Mouse (Mus musculus) lung, adult 10 weeks (tissue): ENCODE data around the gene Calhm6. TPM values are rescaled to one million over a fixed set of nuclear protein-coding genes. Genes with fewer than 3 reads are reported as not detected.

ENCODE experiments used
- polyA plus RNA-seq: library from polyadenylated mRNA; stranded (reverse); fragments of 350-450 nt; fragmentation: Illumina TruSeq; extraction: RNeasy Lipid Tissue Mini Kit (QIAGEN cat#74804); gene quantifications from one replicate; pipeline ENCODE4 v1.2.3, GENCODE M21; 2014; ENCODE audit warnings: low read depth, low replicate concordance; ENCODE audit not compliant: insufficient read depth

Calhm6 gene
- polyA plus RNA-seq: 1.9 TPM

DNA sequence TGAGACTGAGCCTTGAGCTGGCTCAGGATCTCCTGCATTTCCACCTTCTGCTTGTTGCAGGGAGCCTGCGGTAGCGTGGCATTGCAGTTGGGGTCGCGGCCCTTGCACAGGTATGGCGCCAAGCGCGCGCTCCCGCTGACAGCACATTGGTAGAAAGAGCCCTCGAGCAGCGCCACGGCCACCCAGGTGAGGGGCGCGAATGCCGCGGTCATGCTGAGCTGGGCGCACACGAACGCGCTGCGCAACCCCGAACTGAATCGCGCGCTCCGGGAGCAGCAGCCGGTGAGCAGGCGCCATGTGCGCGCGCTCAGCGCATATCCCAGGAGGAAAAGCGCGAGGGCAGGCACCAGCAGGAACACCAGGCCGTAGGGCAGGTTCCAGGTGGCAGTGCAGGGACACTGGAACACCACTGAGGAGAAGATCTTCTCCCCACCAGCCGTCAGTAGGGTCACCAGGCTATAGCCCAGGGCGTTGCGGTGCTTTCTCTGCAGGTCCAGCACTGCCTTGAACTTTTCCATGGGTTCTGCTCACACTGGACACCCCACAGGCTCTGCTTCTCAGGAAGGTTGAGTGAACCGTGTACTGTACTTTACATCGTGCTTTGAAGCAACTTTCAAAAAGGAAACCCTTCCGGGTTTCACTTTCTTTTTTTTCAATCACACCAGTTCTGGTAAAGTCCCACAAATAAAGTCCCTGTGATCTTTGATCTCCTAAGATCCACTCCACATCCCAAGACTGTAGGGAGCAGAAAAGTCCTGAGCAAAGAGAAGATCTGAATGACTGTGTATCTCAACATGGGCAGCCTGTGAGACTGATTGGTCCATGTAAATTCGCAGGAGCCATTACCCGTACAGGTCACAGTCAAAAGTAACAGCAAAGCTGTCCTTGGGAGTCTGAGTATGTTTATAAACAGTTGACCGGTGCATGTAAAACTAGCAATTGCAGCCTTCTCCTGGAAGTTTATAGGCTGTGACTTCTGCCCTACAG, at the start of gene Calhm6:
Gene Calhm6, minus strand, starts transcription at position 593 of the 987 bp plus-strand sequence.

DNA sequence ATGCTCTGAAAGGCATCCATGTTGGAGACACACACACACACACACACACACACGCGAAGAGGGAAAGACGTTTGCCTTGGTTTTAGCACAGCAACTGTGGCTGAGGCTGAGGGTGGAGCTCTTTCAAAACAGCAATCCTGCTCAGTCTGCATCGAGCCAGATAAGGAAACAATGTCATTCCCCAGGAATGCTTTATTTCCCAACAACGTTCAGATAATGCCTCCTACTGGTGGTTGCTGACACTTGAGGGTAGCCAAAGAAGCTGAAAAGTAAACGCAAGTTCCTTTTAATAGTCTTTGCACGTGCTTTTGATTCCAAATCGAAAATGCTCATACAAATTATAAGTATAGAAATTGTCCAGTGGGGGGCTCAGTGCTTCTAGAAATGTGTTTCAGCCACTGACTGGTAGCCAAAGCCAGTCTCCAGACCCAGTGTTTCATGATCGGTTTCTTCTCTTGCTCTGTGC, 31.3 kb downstream of the Calhm6 start, which contains the start of gene Calhm5:
Gene Calhm5, minus strand, starts transcription at position 102 of the 466 bp plus-strand sequence.

Other genes starting within 250 kb of the Calhm6 start
- 4.5 TPM for gene Rsph4a, start 222.9 kb downstream of the Calhm6 start, polyA plus RNA-seq
- 9.0 TPM for gene Zup1, start 176.7 kb downstream of the Calhm6 start, polyA plus RNA-seq
- gene Rwdd1, start 108.4 kb downstream of the Calhm6 start, polyA plus RNA-seq: 64.5 TPM
- gene Trappc3l, start 90.4 kb downstream of the Calhm6 start, polyA plus RNA-seq: not detected
- not detected for gene Calhm4, start 83.7 kb downstream of the Calhm6 start, polyA plus RNA-seq
- 2.4 TPM for gene Calhm5, start 31.5 kb downstream of the Calhm6 start, polyA plus RNA-seq
- gene Dse, start 79.7 kb upstream of the Calhm6 start, polyA plus RNA-seq: 8.7 TPM
- 34.0 TPM for gene Tspyl1, start 154.2 kb upstream of the Calhm6 start, polyA plus RNA-seq
- gene Tspyl4, start 169.5 kb upstream of the Calhm6 start, polyA plus RNA-seq: 21.4 TPM